In genomic region chr12:81863949-81864348, GRCm38 (mm10) we compare ENCODE assay signal across 19 mouse cellular contexts.
"Had no signal": no experiment of that assay in that cellular context is flagged by ENCODE, and none has a peak within 500 bp of the region (broad histone marks: within the 10 kb centered on the region; RNA-seq: fewer than 3 reads in every experiment).

No protein-coding gene starts in this region.

- H3K4me2 ChIP-seq: liver, embryonic 15.5 days; lung, embryonic 15.5 days; midbrain, embryonic 13.5 days; neural tube, embryonic 13.5 days; stomach, embryonic 15.5 days had no signal

- H3K9me3 ChIP-seq: liver, embryonic 15.5 days; lung, embryonic 15.5 days; midbrain, embryonic 13.5 days; neural tube, embryonic 13.5 days; stomach, embryonic 15.5 days had no signal

- H3K36me3 ChIP-seq: liver, embryonic 15.5 days; lung, embryonic 15.5 days; midbrain, embryonic 13.5 days; neural tube, embryonic 13.5 days; stomach, embryonic 15.5 days had no signal

- H3K27ac ChIP-seq: left cerebral cortex, adult 2 months; liver, embryonic 15.5 days; lung, embryonic 15.5 days; midbrain, embryonic 13.5 days; neural tube, embryonic 13.5 days; stomach, embryonic 15.5 days had no signal

- H3K27me3 ChIP-seq: lung, embryonic 15.5 days; midbrain, embryonic 13.5 days; neural tube, embryonic 13.5 days; stomach, embryonic 15.5 days had no signal

- H3K9ac ChIP-seq: liver, embryonic 15.5 days; lung, embryonic 15.5 days; midbrain, embryonic 13.5 days; neural tube, embryonic 13.5 days; stomach, embryonic 15.5 days had no signal

- H3K4me3 ChIP-seq: left cerebral cortex, adult 2 months; liver, embryonic 15.5 days; lung, embryonic 15.5 days; midbrain, embryonic 13.5 days; myocyte; neural tube, embryonic 13.5 days; stomach, embryonic 15.5 days had no signal

- DNase-seq: kidney, adult 9 months; kidney, postnatal 14 days; kidney, postnatal 4 days; layer of hippocampus, postnatal 36 days; lung, adult 18-20 months; lung, postnatal 10 days; lung, postnatal 36 days; retina, postnatal 1 day; right cerebral cortex, postnatal 25 days; spleen, adult 18-20 months; thymus, postnatal 25 days had no signal

- ATAC-seq: midbrain, embryonic 13.5 days; midbrain, embryonic 16.5 days had no signal
